Mouse (Mus musculus) frontal cortex, postnatal 25 days (tissue): ENCODE measurements around the gene Sstr5.

Source experiments
- DNase-seq, 2 experiments: peaks; one replicate each; pipeline ENCODE4 v3.0.0; 2022; ENCODE audit warnings: low spot score in 2 of 2

Sstr5 gene

GRCm38 (mm10) chr17:25474330-25475077, 22.6 kb downstream of the Sstr5 start:
- peak; percentile 36 to 44 for DNase-seq

- no peak for DNase-seq
These were observed 25.0 kb downstream of the Sstr5 start for GRCm38 (mm10) chr17:25472044-25472443.

GRCm38 (mm10) chr17:25471418-25471817, 25.7 kb downstream of the Sstr5 start:
- DNase-seq = no peak

- DNase-seq = peak; percentile 56 to 63
These were observed 27.3 kb downstream of the Sstr5 start for GRCm38 (mm10) chr17:25469798-25470197.

GRCm38 (mm10) chr17:25468301-25468700, 28.8 kb downstream of the Sstr5 start:
- no peak for DNase-seq

GRCm38 (mm10) chr17:25467781-25468180, 29.3 kb downstream of the Sstr5 start:
- no peak for DNase-seq

GRCm38 (mm10) chr17:25466257-25466656, 30.8 kb downstream of the Sstr5 start:
- no peak for DNase-seq

GRCm38 (mm10) chr17:25464091-25464490, 33.0 kb downstream of the Sstr5 start:
- no peak for DNase-seq

GRCm38 (mm10) chr17:25463326-25463945, 33.7 kb downstream of the Sstr5 start:
- no peak for DNase-seq

GRCm38 (mm10) chr17:25462236-25462875, 34.7 kb downstream of the Sstr5 start:
- no peak for DNase-seq

- DNase-seq = peak; percentile 30 to 41
These were observed 40.5 kb downstream of the Sstr5 start for GRCm38 (mm10) chr17:25456540-25456939.

- DNase-seq = no peak
These were observed 42.8 kb downstream of the Sstr5 start, which contains the start of gene Tekt4 for GRCm38 (mm10) chr17:25454272-25454671. Gene Tekt4 (plus strand): TSS chr17:25454615.

GRCm38 (mm10) chr17:25452246-25452965, 44.7 kb downstream of the Sstr5 start:
- no peak for DNase-seq

GRCm38 (mm10) chr17:25450329-25450728, 46.8 kb downstream of the Sstr5 start:
- DNase-seq = no peak

GRCm38 (mm10) chr17:25447865-25448264, 49.2 kb downstream of the Sstr5 start:
- DNase-seq = no peak

- no peak for DNase-seq
These were observed 51.2 kb downstream of the Sstr5 start for GRCm38 (mm10) chr17:25445841-25446240.

GRCm38 (mm10) chr17:25445074-25445473, 52.0 kb downstream of the Sstr5 start:
- no peak for DNase-seq

GRCm38 (mm10) chr17:25442889-25443288, 54.2 kb downstream of the Sstr5 start:
- DNase-seq = no peak

- DNase-seq = no peak
These were observed 55.7 kb downstream of the Sstr5 start for GRCm38 (mm10) chr17:25441417-25441816.
